Mouse (Mus musculus): ENCODE measurements around the gene Ptpru. TPM values are rescaled to one million over a fixed set of nuclear protein-coding genes. Genes with fewer than 3 reads are reported as not detected.

Gene Ptpru
- polyA plus RNA-seq, 1 experiment from 2014 or later: 3.1 TPM

DNA sequence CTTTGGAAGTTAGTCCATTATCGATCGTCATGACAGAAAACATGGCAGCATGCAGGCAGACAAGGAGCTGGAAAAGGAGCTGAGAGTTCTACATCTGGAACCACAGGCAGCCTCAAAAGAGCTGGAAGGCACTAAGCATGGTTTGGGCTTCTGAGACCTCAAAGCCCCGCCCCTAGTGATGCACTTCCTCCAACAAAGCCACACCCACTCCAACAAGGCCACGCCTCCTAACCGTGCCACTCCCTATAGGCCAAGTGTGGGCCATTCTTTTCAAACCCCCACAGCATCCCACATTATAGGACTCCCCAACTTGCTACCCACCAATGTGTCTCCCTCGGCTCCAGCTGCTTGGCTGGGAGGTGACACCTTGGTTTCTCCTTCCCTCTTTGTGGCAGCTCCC, 88.3 kb downstream of the Ptpru start:
- Histone ChIP-seq H3K4me1 (replicated peaks; ENCODE audit: control insufficient read depth, insufficient read depth) (no peaks in the 10 kb centered on the region), H3K27ac (replicated peaks) (no peak overlapping the region), H3K27me3 (ENCODE audit: control insufficient read depth, insufficient read depth, low read length) (no peaks in the 10 kb centered on the region), H3K9ac (ENCODE audit: low read length) (no peak overlapping the region), H3K4me3 (ENCODE audit: low read depth, low read length) (no peak overlapping the region), H3K9me3 (ENCODE audit: control insufficient read depth, low read length) (no peaks in the 10 kb centered on the region), H3K4me2 (replicated peaks; ENCODE audit: low read depth) (no peak overlapping the region), H3K36me3 (ENCODE audit: control insufficient read depth, insufficient read depth, low read length) (no peaks in the 10 kb centered on the region)
- no peak for DNase-seq (ENCODE audit: low spot score)
- 0 out of 2 replicates have a peak, but pooled peaks have one; percentile 15 for ATAC-seq (ENCODE audit: low FRiP score, low TSS enrichment)
- 88% methylated on average over 6 of the region's 6 CpGs for WGBS
- TF ChIP-seq CTCF (IDR thresholded peaks at IDR 0.05; ENCODE audit: low read depth) (no peak), EP300 (optimal IDR thresholded peaks at IDR 0.05) (no peak)

DNA sequence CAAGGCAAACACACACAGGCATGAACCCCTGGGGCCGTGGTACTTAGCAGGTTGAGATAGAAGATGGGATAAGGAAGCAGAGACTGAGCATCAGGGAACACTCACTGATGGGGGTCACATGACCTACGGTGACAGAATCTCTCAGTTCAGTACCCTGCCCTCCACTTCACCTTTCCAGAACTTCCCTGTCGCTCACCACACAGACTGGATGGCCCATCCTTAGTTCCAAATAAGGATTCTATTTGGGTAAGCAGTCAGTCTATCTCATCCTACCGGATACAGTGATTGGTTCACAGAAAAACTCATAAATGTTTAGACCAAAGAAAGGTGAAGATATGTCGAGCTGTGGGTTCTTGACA, 93.4 kb downstream of the Ptpru start:
- H3K9me3 ChIP-seq (ENCODE audit: control insufficient read depth, low read length): no peaks in the 10 kb centered on the region
- no peak overlapping the region for H3K4me2 ChIP-seq (replicated peaks; ENCODE audit: low read depth)
- H3K36me3 ChIP-seq (ENCODE audit: control insufficient read depth, insufficient read depth, low read length): no peaks in the 10 kb centered on the region
- WGBS: 48% methylated on average over 5 of the region's 5 CpGs
- no peaks in the 10 kb centered on the region; the same call in 1 of the 2 replicates for H3K4me1 ChIP-seq (replicated peaks; ENCODE audit: control insufficient read depth, insufficient read depth)
- no peak for DNase-seq (ENCODE audit: low spot score)
- TF ChIP-seq CTCF (IDR thresholded peaks at IDR 0.05; ENCODE audit: low read depth) (no peak), EP300 (optimal IDR thresholded peaks at IDR 0.05) (no peak)
- no peak overlapping the region for H3K4me3 ChIP-seq (ENCODE audit: low read depth, low read length)
- H3K27ac ChIP-seq (replicated peaks): no peak overlapping the region
- H3K27me3 ChIP-seq (ENCODE audit: control insufficient read depth, insufficient read depth, low read length): no peaks in the 10 kb centered on the region
- peak; percentile 25 for ATAC-seq (ENCODE audit: low FRiP score, low TSS enrichment)
- no peak overlapping the region for H3K9ac ChIP-seq (ENCODE audit: low read length)

DNA sequence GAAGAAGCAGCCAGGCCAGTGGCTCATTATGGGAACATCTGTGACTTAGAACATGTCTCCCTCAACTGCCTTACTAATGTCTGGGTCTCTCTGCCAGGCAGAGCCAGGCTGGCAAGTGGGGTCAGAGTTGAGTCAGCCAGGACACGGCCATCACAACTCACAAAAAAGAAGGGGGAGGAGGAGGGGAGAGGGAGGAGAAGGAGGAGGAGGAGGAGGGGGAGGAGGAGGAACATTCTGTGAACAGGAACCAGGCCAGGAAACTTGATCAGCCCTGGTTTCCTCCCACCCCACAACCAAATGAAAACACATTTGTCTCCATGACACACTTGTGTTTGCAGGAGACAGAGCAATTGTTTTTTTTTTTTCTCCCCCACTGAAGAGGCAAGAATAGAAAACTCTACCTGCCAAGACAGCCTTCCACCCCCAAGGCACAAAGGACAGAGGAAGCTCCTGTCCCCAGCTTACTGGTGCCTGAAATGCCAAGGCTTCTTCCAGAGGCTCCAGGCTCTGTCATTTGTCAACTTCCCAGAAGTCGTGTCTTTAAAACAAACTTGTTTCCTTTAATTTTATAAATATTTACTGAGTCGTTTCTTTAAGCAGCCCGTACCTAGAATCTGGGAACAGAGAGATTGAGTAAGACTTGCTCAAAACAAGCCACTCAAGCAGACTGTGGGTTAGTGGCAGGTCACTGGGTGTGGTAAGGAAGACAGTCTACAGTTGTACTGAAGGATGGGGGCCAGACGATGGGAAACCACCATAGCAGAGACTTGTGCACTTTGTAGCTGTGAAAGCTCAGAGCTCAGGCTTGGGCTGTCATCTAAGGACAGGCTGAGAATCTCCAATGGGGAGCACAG, 94.0 kb downstream of the Ptpru start:
- Histone ChIP-seq H3K4me3 (ENCODE audit: low read depth, low read length) (no peak overlapping the region), H3K4me2 (replicated peaks; ENCODE audit: low read depth) (no peak overlapping the region), H3K4me1 (replicated peaks; ENCODE audit: control insufficient read depth, insufficient read depth) (no peaks in the 10 kb centered on the region; the same call in 1 of the 2 replicates), H3K36me3 (ENCODE audit: control insufficient read depth, insufficient read depth, low read length) (no peaks in the 10 kb centered on the region), H3K27ac (replicated peaks) (peak overlapping the region; percentile 14; the same call in 1 of the 2 replicates), H3K9me3 (ENCODE audit: control insufficient read depth, low read length) (no peaks in the 10 kb centered on the region), H3K9ac (ENCODE audit: low read length) (no peak overlapping the region), H3K27me3 (ENCODE audit: control insufficient read depth, insufficient read depth, low read length) (no peaks in the 10 kb centered on the region)
- peak; percentile 77 for ATAC-seq (ENCODE audit: low FRiP score, low TSS enrichment)
- no peak for DNase-seq (ENCODE audit: low spot score)
- TF ChIP-seq EP300 (optimal IDR thresholded peaks at IDR 0.05) (no peak), CTCF (IDR thresholded peaks at IDR 0.05; ENCODE audit: low read depth) (no peak)
- 1% methylated on average over 5 of the region's 5 CpGs for WGBS

DNA sequence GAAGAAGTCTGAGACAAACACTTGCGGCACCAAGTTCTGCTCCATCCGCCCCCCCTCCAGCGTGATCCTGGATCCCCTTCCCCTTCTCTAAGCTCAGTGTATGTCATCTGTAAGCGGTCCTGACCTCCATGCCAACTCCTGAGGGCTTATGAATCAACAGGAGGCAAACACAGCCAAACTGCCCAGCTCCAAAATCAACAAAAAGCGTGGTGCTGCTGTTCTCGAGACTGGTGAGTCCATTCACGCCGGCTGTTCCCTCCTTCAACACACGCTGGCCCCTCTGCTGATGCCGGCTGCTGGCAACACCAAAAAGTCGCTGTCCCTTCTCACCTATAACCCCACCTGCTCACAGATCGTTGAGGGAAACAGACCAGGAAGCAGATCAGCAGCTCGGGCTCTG, 95.1 kb downstream of the Ptpru start:
- H3K27ac ChIP-seq (replicated peaks): no peak overlapping the region
- H3K9me3 ChIP-seq (ENCODE audit: control insufficient read depth, low read length): no peaks in the 10 kb centered on the region
- no peak overlapping the region for H3K9ac ChIP-seq (ENCODE audit: low read length)
- ATAC-seq (ENCODE audit: low FRiP score, low TSS enrichment): no peak
- TF ChIP-seq EP300 (optimal IDR thresholded peaks at IDR 0.05) (no peak), CTCF (IDR thresholded peaks at IDR 0.05; ENCODE audit: low read depth) (no peak)
- no peak overlapping the region for H3K4me2 ChIP-seq (replicated peaks; ENCODE audit: low read depth)
- WGBS: 49% methylated on average over 13 of the region's 13 CpGs
- H3K4me3 ChIP-seq (ENCODE audit: low read depth, low read length): no peak overlapping the region
- H3K36me3 ChIP-seq (ENCODE audit: control insufficient read depth, insufficient read depth, low read length): no peaks in the 10 kb centered on the region
- H3K27me3 ChIP-seq (ENCODE audit: control insufficient read depth, insufficient read depth, low read length): no peaks in the 10 kb centered on the region
- H3K4me1 ChIP-seq (replicated peaks; ENCODE audit: control insufficient read depth, insufficient read depth): no peaks in the 10 kb centered on the region; the same call in 1 of the 2 replicates
- DNase-seq (ENCODE audit: low spot score): no peak

DNA sequence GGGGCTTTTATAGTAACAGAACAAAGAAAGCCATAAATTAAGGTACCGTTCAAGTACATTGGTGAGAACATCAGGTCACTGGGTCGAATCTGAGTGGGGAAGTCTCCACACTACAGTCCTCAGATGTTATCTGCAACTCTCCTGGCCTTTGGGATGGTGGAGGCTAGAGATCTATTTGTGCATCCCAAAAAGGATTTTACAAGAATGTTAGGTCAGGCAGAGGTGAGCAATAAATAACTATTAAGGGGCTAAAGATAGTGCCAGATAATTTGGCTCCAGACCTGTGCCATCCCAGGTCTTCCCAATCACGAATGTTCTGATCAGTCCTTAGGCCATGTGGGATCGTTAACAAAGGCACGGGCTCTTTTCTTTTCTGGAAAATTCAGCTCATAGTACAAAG, 97.5 kb downstream of the Ptpru start:
- DNase-seq (ENCODE audit: low spot score) (no peak), ATAC-seq (ENCODE audit: low FRiP score, low TSS enrichment) (no peak)
- Histone ChIP-seq H3K27ac (replicated peaks) (no peak overlapping the region), H3K4me2 (replicated peaks; ENCODE audit: low read depth) (no peak overlapping the region), H3K9me3 (ENCODE audit: control insufficient read depth, low read length) (no peaks in the 10 kb centered on the region), H3K4me3 (ENCODE audit: low read depth, low read length) (no peak overlapping the region), H3K9ac (ENCODE audit: low read length) (no peak overlapping the region), H3K27me3 (ENCODE audit: control insufficient read depth, insufficient read depth, low read length) (no peaks in the 10 kb centered on the region), H3K36me3 (ENCODE audit: control insufficient read depth, insufficient read depth, low read length) (no peaks in the 10 kb centered on the region), H3K4me1 (replicated peaks; ENCODE audit: control insufficient read depth, insufficient read depth) (no peaks in the 10 kb centered on the region; the same call in 1 of the 2 replicates)
- WGBS: 65% methylated on average over 5 of the region's 5 CpGs
- TF ChIP-seq EP300 (optimal IDR thresholded peaks at IDR 0.05) (no peak), CTCF (IDR thresholded peaks at IDR 0.05; ENCODE audit: low read depth) (no peak)

DNA sequence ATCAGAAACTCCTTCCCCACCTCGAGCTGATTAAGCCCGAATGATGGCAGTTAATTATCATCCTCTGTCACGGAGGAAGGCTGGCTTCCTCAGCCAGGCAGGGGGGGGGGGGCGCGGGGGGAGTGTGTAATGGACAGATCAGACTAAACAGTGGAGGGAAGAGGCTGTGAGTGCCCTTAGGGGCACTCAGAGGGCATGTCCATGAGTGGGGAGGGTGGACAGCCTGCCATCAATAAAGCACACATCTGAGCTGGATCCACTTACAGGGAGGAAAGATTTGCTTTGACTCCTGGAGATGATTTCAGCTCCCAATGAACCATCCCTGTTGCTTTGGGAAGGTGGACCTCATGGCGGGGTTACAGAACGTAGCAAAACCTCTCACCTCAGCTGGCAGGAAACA, 109.5 kb downstream of the Ptpru start:
- no peak for DNase-seq (ENCODE audit: low spot score)
- no peak for ATAC-seq (ENCODE audit: low FRiP score, low TSS enrichment)
- H3K4me1 ChIP-seq (replicated peaks; ENCODE audit: control insufficient read depth, insufficient read depth): no peaks in the 10 kb centered on the region
- WGBS: 24% methylated on average over 7 of the region's 7 CpGs
- TF ChIP-seq CTCF (IDR thresholded peaks at IDR 0.05; ENCODE audit: low read depth): no peak
- TF ChIP-seq EP300 (optimal IDR thresholded peaks at IDR 0.05): no peak
- no peaks in the 10 kb centered on the region for H3K27me3 ChIP-seq (ENCODE audit: control insufficient read depth, insufficient read depth, low read length)
- no peaks in the 10 kb centered on the region for H3K36me3 ChIP-seq (ENCODE audit: control insufficient read depth, insufficient read depth, low read length)
- H3K9ac ChIP-seq (ENCODE audit: low read length): no peak overlapping the region
- H3K9me3 ChIP-seq (ENCODE audit: control insufficient read depth, low read length): no peaks in the 10 kb centered on the region
- H3K27ac ChIP-seq (replicated peaks): no peak overlapping the region
- no peak overlapping the region for H3K4me2 ChIP-seq (replicated peaks; ENCODE audit: low read depth)
- no peak overlapping the region for H3K4me3 ChIP-seq (ENCODE audit: low read depth, low read length)

All from stomach, postnatal 0 days (tissue).